Mouse (Mus musculus) stomach, postnatal 0 days (tissue): ENCODE measurements around the gene Ank3. TPM values are rescaled to one million over a fixed set of nuclear protein-coding genes. Genes with fewer than 3 reads are reported as not detected.
"Not testable (repeated sequence)": the region's sequence is repeated elsewhere in the genome, so short reads cannot be mapped to it uniquely, and the experiment has no call there.

ENCODE experiments used
- ATAC-seq: fragments of 200-750 bp; cut with Nextera tagmentation; 2 replicates; pipeline ENCODE4 v1.8.0; 2017; ENCODE audit not compliant: low FRiP score, low TSS enrichment
- DNase-seq: peaks from one replicate; pipeline ENCODE4 v3.0.0-alpha.2; 2016; ENCODE audit warnings: low spot score
- H3K27ac ChIP-seq: fragments of 300-500 bp; sonication (generic); replicated peaks from 2 replicates; pipeline ENCODE4 v1.5.1; 2014; ENCODE audit warnings: mild to moderate bottlenecking, control low read depth
- H3K27me3 ChIP-seq: fragments of 300-500 bp; sonication (generic); 2 replicates; pipeline ENCODE4 v1.6.1; 2014; ENCODE audit warnings: low read length; ENCODE audit not compliant: control insufficient read depth, insufficient read depth
- H3K36me3 ChIP-seq: fragments of 300-500 bp; sonication (generic); 2 replicates; pipeline ENCODE4 v1.6.1; 2014; ENCODE audit warnings: low read length, mixed read lengths; ENCODE audit not compliant: control insufficient read depth, insufficient read depth
- H3K4me1 ChIP-seq: fragments of 300-500 bp; sonication (generic); replicated peaks from 2 replicates; pipeline ENCODE4 v1.6.1; 2014; ENCODE audit warnings: antibody characterized with exemption; ENCODE audit not compliant: control insufficient read depth, insufficient read depth
- H3K4me2 ChIP-seq: fragments of 300-500 bp; sonication (generic); replicated peaks from 2 replicates; pipeline ENCODE4 v1.6.1; 2014; ENCODE audit warnings: low read depth, mild to moderate bottlenecking, control low read depth, moderate library complexity
- H3K4me3 ChIP-seq: fragments of 300-500 bp; sonication (generic); 2 replicates; pipeline ENCODE4 v1.5.1; 2014; ENCODE audit warnings: low read depth, low read length, control low read depth
- H3K9ac ChIP-seq: fragments of 300-500 bp; sonication (generic); 2 replicates; pipeline ENCODE4 v1.6.1; 2014; ENCODE audit warnings: mild to moderate bottlenecking, low read length, control low read depth, mixed read lengths
- H3K9me3 ChIP-seq: fragments of 300-500 bp; sonication (generic); 2 replicates; pipeline ENCODE4 v1.6.1; 2016; ENCODE audit warnings: low read length; ENCODE audit not compliant: control insufficient read depth
- CTCF ChIP-seq: IDR thresholded peaks from 2 replicates; pipeline ENCODE4 v1.5.1; 2016; ENCODE audit warnings: antibody characterized with exemption, low read depth, mild to moderate bottlenecking, moderate library complexity
- EP300 ChIP-seq: optimal IDR thresholded peaks from 2 replicates; pipeline ENCODE3; 2016; ENCODE audit warnings: antibody characterized with exemption
- WGBS: fragments of 180-500 bp; shearing (Covaris S2); extraction: QIAGEN DNeasy Blood & Tissue Kit; methylation state at CpG from one replicate; pipeline ENCODE4 v1.1.7; 2014; 5-methylcytosine and 5-hydroxymethylcytosine counted together
- polyA plus RNA-seq: library from polyadenylated mRNA; unstranded; fragments of >200 nt; fragmentation: Nextera tagmentation; extraction: Ambion mirVana; gene quantifications from 2 replicates; pipeline ENCODE4 v1.2.1, GENCODE M21; 2015

Ank3 gene
- 16.0 and 16.8 TPM in 2 replicates for polyA plus RNA-seq

- no peaks in the 10 kb centered on the region for H3K27me3 ChIP-seq
- H3K9ac ChIP-seq: peak within 1 kb of the TSS; percentile 76
- no peaks in the 10 kb centered on the region for H3K4me1 ChIP-seq
- DNase-seq (peak; percentile 81), ATAC-seq (peak; percentile 87)
- H3K4me3 ChIP-seq: peak within 1 kb of the TSS; percentile 68
- no peaks in the 10 kb centered on the region for H3K36me3 ChIP-seq
- peak within 1 kb of the TSS; percentile 100 for H3K4me2 ChIP-seq
- 0 out of 2 replicates have a peak within 1 kb of the TSS, but pooled peaks have one; percentile 30 for H3K27ac ChIP-seq
- H3K9me3 ChIP-seq: no peaks in the 10 kb centered on the region
- TF ChIP-seq CTCF (peak; percentile 52), EP300 (no peak)
- under 1% methylated on average over 69 of the region's 77 CpGs for WGBS
Observed at GRCm38 (mm10) chr10:69398763-69399590, at the start of gene Ank3. Ank3 (plus strand) TSS chr10:69398773.

DNA sequence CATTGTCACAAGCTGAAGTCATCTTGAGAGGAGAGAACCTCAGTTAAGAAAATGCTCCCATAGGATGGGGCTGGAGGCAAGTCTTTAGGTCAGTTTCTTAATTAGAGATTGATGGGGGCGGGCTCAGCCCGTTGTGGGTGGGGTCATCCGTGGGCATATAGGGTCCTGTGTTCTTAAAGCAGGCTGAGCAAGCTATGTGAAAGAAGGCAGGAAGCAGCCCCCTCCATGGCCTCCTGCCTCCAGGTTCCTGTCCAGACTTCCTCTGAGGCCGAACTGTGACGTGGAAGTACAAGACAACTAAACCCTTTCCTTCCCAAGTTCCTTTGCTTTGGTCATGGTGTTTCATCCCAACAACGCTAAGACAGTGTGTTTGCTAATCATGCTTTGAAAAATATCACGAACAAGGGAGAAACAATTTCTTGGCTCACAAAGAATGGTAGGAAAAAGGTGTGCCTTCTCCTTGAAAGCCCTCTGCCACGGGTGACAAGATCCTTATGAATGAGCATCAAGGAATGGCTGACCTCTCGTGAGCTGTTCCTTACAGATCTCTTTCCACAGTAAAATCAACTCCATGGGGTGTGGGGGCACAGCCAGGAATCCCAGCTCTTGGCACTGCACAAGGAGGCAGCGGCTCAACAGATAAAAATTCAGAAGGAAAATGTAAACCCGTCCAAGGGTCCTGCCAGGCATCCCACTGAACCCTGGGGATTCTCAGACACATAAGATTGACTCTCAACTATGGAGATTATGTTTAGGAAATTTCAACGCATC lies 47.3 kb upstream of the Ank3 start:
- Histone ChIP-seq H3K27me3 (no peaks in the 10 kb centered on the region), H3K4me3 (peak overlapping the region; percentile 70), H3K27ac (peak overlapping the region; percentile 91), H3K4me1 (peaks cover 3% of the 10 kb centered on the region; the same call in 1 of the 2 replicates), H3K9me3 (no peaks in the 10 kb centered on the region), H3K9ac (peak overlapping the region; percentile 79), H3K36me3 (no peaks in the 10 kb centered on the region; the same call in none of the 2 replicates), H3K4me2 (peak overlapping the region; percentile 86)
- ATAC-seq (no peak), DNase-seq (peak; percentile 42)
- TF ChIP-seq CTCF: no peak
- no peak for TF ChIP-seq EP300
- 5% methylated on average over 12 of the region's 12 CpGs for WGBS

- no peaks in the 10 kb centered on the region; the same call in none of the 2 replicates for H3K36me3 ChIP-seq
- DNase-seq (no peak), ATAC-seq (no peak)
- H3K4me2 ChIP-seq: peak overlapping the region; percentile 86
- no peak for TF ChIP-seq CTCF
- TF ChIP-seq EP300: no peak
- peaks cover 3% of the 10 kb centered on the region; the same call in 1 of the 2 replicates for H3K4me1 ChIP-seq
- no peaks in the 10 kb centered on the region for H3K9me3 ChIP-seq
- peak overlapping the region; percentile 91 for H3K27ac ChIP-seq
- H3K27me3 ChIP-seq: no peaks in the 10 kb centered on the region
- under 1% methylated on average over 11 of the region's 11 CpGs for WGBS
- H3K4me3 ChIP-seq: peak overlapping the region; percentile 70
- peak overlapping the region; percentile 79 for H3K9ac ChIP-seq
Observed at GRCm38 (mm10) chr10:69351842-69352211, 46.7 kb upstream of the Ank3 start.

GRCm38 (mm10) chr10:69352212-69353085 lies 46.1 kb upstream of the Ank3 start, which contains the start of gene Cdk1:
Cdk1 (minus strand) TSS chr10:69352938.
- TF ChIP-seq CTCF (no peak; the same call in 1 of the 2 replicates), EP300 (no peak)
- Histone ChIP-seq H3K27ac (peak within 1 kb of the TSS; percentile 91), H3K27me3 (no peaks in the 10 kb centered on the region), H3K4me1 (peaks cover 3% of the 10 kb centered on the region; the same call in 1 of the 2 replicates), H3K4me2 (peak within 1 kb of the TSS; percentile 86), H3K9ac (peak within 1 kb of the TSS; percentile 79), H3K9me3 (no peaks in the 10 kb centered on the region), H3K36me3 (no peaks in the 10 kb centered on the region; the same call in 1 of the 2 replicates), H3K4me3 (peak within 1 kb of the TSS; percentile 70)
- ATAC-seq (peak; percentile 97), DNase-seq (peak; percentile 98)
- under 1% methylated on average over 51 of the region's 51 CpGs for WGBS

GRCm38 (mm10) chr10:69353086-69353479 lies 45.5 kb upstream of the Ank3 start:
- not testable (repeated sequence) for H3K9me3 ChIP-seq, H3K27ac ChIP-seq, H3K4me1 ChIP-seq, DNase-seq, H3K36me3 ChIP-seq, H3K27me3 ChIP-seq, ATAC-seq, H3K9ac ChIP-seq
- peak overlapping the region; percentile 70 for H3K4me3 ChIP-seq
- H3K4me2 ChIP-seq: peak overlapping the region; percentile 86
- WGBS: 22% methylated on average over 5 of the region's 5 CpGs
